Mouse (Mus musculus): ENCODE results near the gene Pard3.

The Pard3 gene

GRCm38 (mm10) chr8:127103256-127103655, 39.6 kb downstream of the Pard3 start:
- no peak for TF ChIP-seq GATA4 (IDR thresholded peaks at IDR 0.05; ENCODE audit: insufficient replicate concordance, low read length)

GRCm38 (mm10) chr8:127104616-127105015, 40.9 kb downstream of the Pard3 start:
- no peak for TF ChIP-seq GATA4 (IDR thresholded peaks at IDR 0.05; ENCODE audit: insufficient replicate concordance, low read length)

- TF ChIP-seq GATA4 (IDR thresholded peaks at IDR 0.05; ENCODE audit: insufficient replicate concordance, low read length), result no peak
These were observed 44.2 kb downstream of the Pard3 start for GRCm38 (mm10) chr8:127107928-127108327.

GRCm38 (mm10) chr8:127113209-127113608, 49.5 kb downstream of the Pard3 start:
- no peak for TF ChIP-seq GATA4 (IDR thresholded peaks at IDR 0.05; ENCODE audit: insufficient replicate concordance, low read length)

GRCm38 (mm10) chr8:127115837-127116236, 52.1 kb downstream of the Pard3 start:
- TF ChIP-seq GATA4 (IDR thresholded peaks at IDR 0.05; ENCODE audit: insufficient replicate concordance, low read length), result no peak

- TF ChIP-seq GATA4 (IDR thresholded peaks at IDR 0.05; ENCODE audit: insufficient replicate concordance, low read length), result no peak
These were observed 54.7 kb downstream of the Pard3 start for GRCm38 (mm10) chr8:127118373-127118861.

- no peak for TF ChIP-seq GATA4 (IDR thresholded peaks at IDR 0.05; ENCODE audit: insufficient replicate concordance, low read length)
These were observed 59.7 kb downstream of the Pard3 start for GRCm38 (mm10) chr8:127123391-127123790.

GRCm38 (mm10) chr8:127124795-127125194, 61.1 kb downstream of the Pard3 start:
- TF ChIP-seq GATA4 (IDR thresholded peaks at IDR 0.05; ENCODE audit: insufficient replicate concordance, low read length), result no peak

GRCm38 (mm10) chr8:127125686-127126683, 62.3 kb downstream of the Pard3 start:
- no peak for TF ChIP-seq GATA4 (IDR thresholded peaks at IDR 0.05; ENCODE audit: insufficient replicate concordance, low read length)

GRCm38 (mm10) chr8:127128781-127129396, 65.2 kb downstream of the Pard3 start:
- TF ChIP-seq GATA4 (IDR thresholded peaks at IDR 0.05; ENCODE audit: insufficient replicate concordance, low read length), result no peak

- no peak for TF ChIP-seq GATA4 (IDR thresholded peaks at IDR 0.05; ENCODE audit: insufficient replicate concordance, low read length)
These were observed 70.6 kb downstream of the Pard3 start for GRCm38 (mm10) chr8:127134327-127134726.

GRCm38 (mm10) chr8:127136201-127136600, 72.5 kb downstream of the Pard3 start:
- TF ChIP-seq GATA4 (IDR thresholded peaks at IDR 0.05; ENCODE audit: insufficient replicate concordance, low read length), result no peak

- no peak for TF ChIP-seq GATA4 (IDR thresholded peaks at IDR 0.05; ENCODE audit: insufficient replicate concordance, low read length)
These were observed 73.1 kb downstream of the Pard3 start for GRCm38 (mm10) chr8:127136781-127137180.

GRCm38 (mm10) chr8:127139154-127139553, 75.5 kb downstream of the Pard3 start:
- no peak for TF ChIP-seq GATA4 (IDR thresholded peaks at IDR 0.05; ENCODE audit: insufficient replicate concordance, low read length)

- TF ChIP-seq GATA4 (IDR thresholded peaks at IDR 0.05; ENCODE audit: insufficient replicate concordance, low read length), result no peak
These were observed 77.3 kb downstream of the Pard3 start for GRCm38 (mm10) chr8:127140945-127141344.

- TF ChIP-seq GATA4 (IDR thresholded peaks at IDR 0.05; ENCODE audit: insufficient replicate concordance, low read length), result no peak
These were observed 79.9 kb downstream of the Pard3 start for GRCm38 (mm10) chr8:127143641-127144040.
